Mouse (Mus musculus): ENCODE results near the gene Slc26a5. TPM values are rescaled to one million over a fixed set of nuclear protein-coding genes. Genes with fewer than 3 reads are reported as not detected.

Slc26a5 gene
- polyA plus RNA-seq, 1 experiment, result not detected

- no peak for DNase-seq (ENCODE audit: low read depth, low spot score)
- WGBS, result 70% methylated on average over 7 of the region's 7 CpGs
Measured at GRCm38 (mm10) chr5:21826370-21826769, 39.0 kb downstream of the Slc26a5 start.

GRCm38 (mm10) chr5:21813994-21814393, 51.4 kb downstream of the Slc26a5 start:
- WGBS, result 69% methylated on average over 1 of the region's 1 CpGs

GRCm38 (mm10) chr5:21810924-21811323, 54.5 kb downstream of the Slc26a5 start:
- WGBS, result 66% methylated on average over 10 of the region's 10 CpGs
- DNase-seq (ENCODE audit: low read depth, low spot score), result no peak

More at GRCm38 (mm10) chr5:21813994-21814393, 51.4 kb downstream of the Slc26a5 start:
- DNase-seq (ENCODE audit: low read depth, low spot score), result no peak

GRCm38 (mm10) chr5:21804837-21805236, 60.6 kb downstream of the Slc26a5 start:
- DNase-seq (ENCODE audit: low read depth, low spot score), result no peak
- 82% methylated on average over 4 of the region's 4 CpGs for WGBS

GRCm38 (mm10) chr5:21803691-21804188, 61.7 kb downstream of the Slc26a5 start:
- 96% methylated on average over 12 of the region's 12 CpGs for WGBS

GRCm38 (mm10) chr5:21802907-21803306, 62.5 kb downstream of the Slc26a5 start:
- 95% methylated on average over 9 of the region's 9 CpGs for WGBS
- DNase-seq (ENCODE audit: low read depth, low spot score), result no peak

More at GRCm38 (mm10) chr5:21803691-21804188, 61.7 kb downstream of the Slc26a5 start:
- no peak for DNase-seq (ENCODE audit: low read depth, low spot score)

- DNase-seq (ENCODE audit: low read depth, low spot score), result no peak
Measured at GRCm38 (mm10) chr5:21792166-21792565, 73.2 kb downstream of the Slc26a5 start.

GRCm38 (mm10) chr5:21789061-21789460, 76.3 kb downstream of the Slc26a5 start:
- WGBS, result 46% methylated on average over 5 of the region's 5 CpGs
- no peak for DNase-seq (ENCODE audit: low read depth, low spot score)

- 26% methylated on average over 11 of the region's 11 CpGs for WGBS
- DNase-seq (ENCODE audit: low read depth, low spot score), result no peak
Measured at GRCm38 (mm10) chr5:21787186-21788105, 78.0 kb downstream of the Slc26a5 start.

GRCm38 (mm10) chr5:21786258-21787185, 78.9 kb downstream of the Slc26a5 start:
- WGBS, result 1% methylated on average over 50 of the region's 51 CpGs
- DNase-seq (ENCODE audit: low read depth, low spot score), result peak; percentile 73

- DNase-seq (ENCODE audit: low read depth, low spot score), result no peak
- WGBS, result 79% methylated on average over 7 of the region's 7 CpGs
Measured at GRCm38 (mm10) chr5:21785776-21786175, 79.6 kb downstream of the Slc26a5 start.

- peak; percentile 74 for DNase-seq (ENCODE audit: low read depth, low spot score)
- under 1% methylated on average over 37 of the region's 37 CpGs for WGBS
Measured at GRCm38 (mm10) chr5:21785053-21785452, 80.4 kb downstream of the Slc26a5 start, which contains the start of the genes Dnajc2 and Psmc2. Gene Dnajc2, minus strand, starts transcription at chr5:21785251. Gene Psmc2, plus strand, starts transcription at chr5:21785283.

GRCm38 (mm10) chr5:21784161-21785052, 81.0 kb downstream of the Slc26a5 start:
- DNase-seq (ENCODE audit: low read depth, low spot score), result no peak
- under 1% methylated on average over 51 of the region's 51 CpGs for WGBS

- 82% methylated on average over 6 of the region's 6 CpGs for WGBS
- no peak for DNase-seq (ENCODE audit: low read depth, low spot score)
Measured at GRCm38 (mm10) chr5:21776491-21776890, 88.9 kb downstream of the Slc26a5 start.

GRCm38 (mm10) chr5:21769841-21770240, 95.6 kb downstream of the Slc26a5 start:
- WGBS, result 93% methylated on average over 6 of the region's 6 CpGs

GRCm38 (mm10) chr5:21768506-21768905, 96.9 kb downstream of the Slc26a5 start:
- no peak for DNase-seq (ENCODE audit: low read depth, low spot score)

More at GRCm38 (mm10) chr5:21769841-21770240, 95.6 kb downstream of the Slc26a5 start:
- no peak for DNase-seq (ENCODE audit: low read depth, low spot score)

More at GRCm38 (mm10) chr5:21768506-21768905, 96.9 kb downstream of the Slc26a5 start:
- 88% methylated on average over 4 of the region's 4 CpGs for WGBS

Measured in large intestine, adult 2 months (tissue).